Mouse (Mus musculus) gastrocnemius, postnatal 10 days (tissue): ENCODE data around the gene Aknad1. TPM values are rescaled to one million over a fixed set of nuclear protein-coding genes. Genes with fewer than 3 reads are reported as not detected.

ENCODE experiments used
- DNase-seq: peaks from one replicate; pipeline ENCODE4 v3.0.0; 2021; ENCODE audit warnings: mixed read lengths
- total RNA-seq, 2 experiments: library from RNA; stranded (reverse); gene quantifications; 2 replicates each; pipeline ENCODE4 v1.2.3; 2021

Gene Aknad1
- total RNA-seq, 2 experiments from 2014 or later: 0.27 to 0.31 TPM

GRCm38 (mm10) chr3:108751691-108752090 lies 12.2 kb downstream of the Aknad1 start:
- DNase-seq: no peak

- DNase-seq: no peak
These were observed 15.1 kb downstream of the Aknad1 start for GRCm38 (mm10) chr3:108754541-108754940.

DNA sequence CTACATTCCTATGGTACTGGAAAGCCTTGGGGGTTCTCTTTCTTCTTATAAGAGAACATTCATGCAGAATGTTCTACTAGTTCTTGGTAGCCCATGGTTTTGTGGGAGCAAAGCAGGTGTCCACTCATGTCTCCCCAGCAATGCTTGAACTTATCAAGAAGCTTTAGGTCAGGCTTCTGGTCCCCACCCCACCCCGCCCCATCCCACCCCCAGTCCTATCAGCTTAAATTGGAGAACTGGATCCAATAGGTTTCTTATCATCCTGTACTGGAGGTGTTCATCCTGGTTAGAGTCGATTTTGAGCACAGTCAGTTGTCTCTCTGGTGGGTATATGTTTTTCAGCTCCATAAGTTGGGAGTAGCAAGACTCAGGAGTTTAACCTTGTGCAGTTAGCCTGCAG lies 16.1 kb downstream of the Aknad1 start:
- DNase-seq: no peak

GRCm38 (mm10) chr3:108756131-108756530 lies 16.7 kb downstream of the Aknad1 start:
- DNase-seq: no peak

- no peak for DNase-seq
These were observed 18.1 kb downstream of the Aknad1 start for GRCm38 (mm10) chr3:108757570-108757969.

GRCm38 (mm10) chr3:108759566-108760420 lies 20.3 kb downstream of the Aknad1 start:
- no peak for DNase-seq

GRCm38 (mm10) chr3:108762597-108763111 lies 23.2 kb downstream of the Aknad1 start:
- no peak for DNase-seq

- no peak for DNase-seq
These were observed 24.2 kb downstream of the Aknad1 start for GRCm38 (mm10) chr3:108763691-108764090.

- DNase-seq: peak; percentile 20
These were observed 25.5 kb downstream of the Aknad1 start for GRCm38 (mm10) chr3:108764976-108765375.

DNA sequence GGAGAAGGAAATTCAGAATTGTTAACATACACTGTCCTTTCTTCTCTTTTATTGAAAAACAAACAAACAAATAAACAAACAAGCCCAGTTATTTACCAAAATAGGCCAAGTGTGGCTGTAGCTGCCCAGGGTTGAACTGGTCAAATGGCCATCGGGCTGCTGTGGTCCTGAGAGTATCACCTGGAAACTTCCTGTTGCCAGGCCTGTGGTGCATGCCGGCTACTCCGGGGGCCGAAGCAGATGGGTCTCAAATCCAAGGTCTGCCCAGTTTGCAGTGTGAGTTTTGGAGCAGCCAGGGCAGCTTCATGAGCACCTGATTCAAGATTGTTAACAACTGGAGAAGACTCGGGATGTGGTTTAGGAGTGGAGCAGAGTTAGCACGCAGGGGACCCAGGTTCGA lies 26.0 kb downstream of the Aknad1 start:
- no peak for DNase-seq

DNA sequence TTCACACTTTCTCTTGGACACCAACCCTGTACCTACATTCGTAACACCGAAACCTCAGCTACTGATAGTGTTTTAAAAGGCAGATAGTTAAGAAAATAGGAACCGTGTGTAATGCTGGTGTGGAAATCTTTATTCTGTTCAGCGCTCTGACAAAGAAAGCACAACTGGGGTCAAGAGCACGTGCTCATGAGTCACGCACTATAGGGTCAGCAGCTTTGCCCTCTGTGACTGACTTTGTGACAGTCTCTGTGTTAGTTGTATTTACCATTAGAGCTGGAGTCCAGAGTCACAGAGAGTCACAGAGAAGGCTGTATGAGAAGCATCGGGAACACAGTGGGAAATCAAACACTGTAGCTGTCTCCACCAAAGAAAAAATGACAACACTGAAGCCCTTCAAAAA lies 27.5 kb downstream of the Aknad1 start:
- no peak for DNase-seq

- DNase-seq: no peak
These were observed 28.0 kb downstream of the Aknad1 start for GRCm38 (mm10) chr3:108767416-108767815.

DNA sequence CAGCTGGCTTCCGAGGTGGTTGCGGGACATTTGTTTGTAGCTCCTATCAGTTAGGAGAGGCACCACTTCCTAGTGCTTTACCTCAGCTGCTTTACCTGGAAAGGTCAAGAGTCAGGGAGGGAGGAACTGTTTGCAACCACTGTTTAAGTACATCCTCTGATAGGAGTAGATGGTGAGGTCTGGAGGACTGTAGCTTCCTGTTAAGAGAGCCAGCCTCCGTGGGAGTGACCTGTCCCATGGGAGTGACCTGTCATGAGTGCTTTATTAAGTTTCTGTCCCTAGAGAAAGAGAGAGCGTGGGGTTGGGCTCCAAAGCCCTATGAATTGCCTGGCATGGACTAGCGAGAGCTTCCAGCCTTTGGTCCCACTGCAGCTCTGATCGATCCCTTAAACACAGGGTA lies 30.1 kb downstream of the Aknad1 start:
- DNase-seq: no peak

GRCm38 (mm10) chr3:108770725-108771368 lies 31.4 kb downstream of the Aknad1 start:
- DNase-seq: peak; percentile 54

DNA sequence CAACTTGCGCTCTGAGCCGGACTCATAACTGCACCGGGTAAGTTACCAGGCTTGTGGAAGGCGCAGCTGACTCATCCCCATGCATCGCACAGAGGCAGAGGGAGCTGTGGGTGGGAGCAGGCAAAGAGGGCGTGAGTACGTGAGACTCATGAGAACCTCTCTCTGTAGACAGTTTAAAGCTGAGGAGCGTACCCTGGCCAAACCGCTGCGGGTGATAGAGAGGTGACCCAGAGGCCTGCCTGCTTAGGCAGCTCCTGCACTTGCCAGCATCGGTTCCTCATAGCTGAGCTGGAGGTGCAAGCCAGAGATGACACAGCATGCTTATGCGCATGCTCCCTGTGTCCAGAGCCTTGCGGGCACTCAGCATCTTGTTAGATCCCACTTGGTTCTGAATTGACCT lies 32.8 kb downstream of the Aknad1 start:
- peak; percentile 14 for DNase-seq

- no peak for DNase-seq
These were observed 33.4 kb downstream of the Aknad1 start for GRCm38 (mm10) chr3:108772811-108773210.

GRCm38 (mm10) chr3:108778761-108779540 lies 39.5 kb downstream of the Aknad1 start:
- no peak for DNase-seq

DNA sequence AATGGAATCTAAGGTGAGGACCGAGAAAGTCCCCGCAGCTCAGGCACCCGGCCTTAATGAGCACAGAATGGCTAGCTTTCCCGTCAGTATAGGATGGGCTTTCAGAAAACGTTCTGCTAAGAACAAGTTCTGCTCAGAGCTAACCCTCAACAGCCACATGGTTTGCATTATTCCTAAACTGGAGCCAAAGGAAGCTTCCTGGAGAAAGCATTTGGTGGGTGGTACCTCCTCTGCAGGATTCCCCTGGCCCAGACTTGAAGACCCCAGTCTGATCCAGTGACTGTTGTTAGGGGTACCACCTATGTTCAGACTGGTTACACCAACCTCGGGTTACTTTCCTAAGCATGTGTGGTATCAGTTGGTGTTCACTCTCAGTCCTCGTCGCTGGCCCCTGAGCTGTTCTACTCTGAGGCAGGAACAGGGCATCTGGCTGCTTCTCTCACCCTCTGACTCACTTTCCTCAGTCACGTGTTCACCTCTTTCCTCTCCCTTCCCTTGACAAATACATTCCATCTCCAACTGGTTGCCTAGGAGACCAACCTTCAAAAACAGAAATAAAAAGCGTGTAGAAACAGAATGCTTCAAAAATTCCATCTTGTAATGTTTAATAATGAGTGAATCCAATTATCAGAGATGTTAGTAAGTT lies 41.9 kb downstream of the Aknad1 start:
- DNase-seq: no peak

DNA sequence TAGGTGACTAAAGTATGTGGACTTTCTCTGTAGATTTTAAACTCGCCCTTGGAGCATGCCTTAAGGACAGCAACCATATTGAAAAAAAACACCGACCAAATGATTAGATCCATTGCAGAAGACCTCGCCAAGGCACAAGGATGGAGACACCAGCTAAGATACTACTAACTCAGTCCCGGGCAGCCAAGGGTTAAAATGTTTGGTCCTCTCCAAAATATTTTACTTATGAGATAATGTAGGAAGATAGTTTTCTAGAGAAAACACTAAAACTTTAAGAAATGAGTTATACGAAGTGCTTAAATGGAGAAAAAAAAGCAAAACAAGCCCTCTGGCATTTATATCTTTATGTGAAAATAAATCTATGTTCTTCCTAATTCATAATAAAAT lies 42.4 kb downstream of the Aknad1 start:
- peak; percentile 35 for DNase-seq

DNA sequence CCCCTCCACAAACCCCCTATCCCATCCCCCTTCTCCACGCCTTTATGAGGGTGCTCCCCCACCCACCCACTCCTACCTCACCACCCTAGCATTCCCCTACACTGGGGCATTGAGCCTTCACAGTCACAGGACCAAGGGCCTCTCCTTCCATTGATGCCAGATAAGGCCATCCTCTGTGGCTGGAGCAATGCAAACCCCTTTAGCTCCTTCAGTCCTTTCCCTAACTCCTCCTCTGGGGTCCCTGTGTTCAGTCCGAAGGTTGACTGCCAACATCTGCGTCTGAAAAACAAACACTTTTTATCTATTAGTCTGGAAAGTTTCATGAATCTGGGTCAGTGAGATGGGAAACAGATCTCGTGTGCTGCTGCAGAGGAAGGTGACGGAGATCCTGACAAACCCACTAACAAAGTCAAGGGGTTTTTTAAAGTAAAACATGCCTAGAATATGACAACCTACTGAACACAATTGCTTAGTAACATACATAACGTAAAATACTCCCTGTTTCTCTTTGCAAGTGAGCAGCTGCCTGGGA lies 43.0 kb downstream of the Aknad1 start:
- no peak for DNase-seq

GRCm38 (mm10) chr3:108786520-108786919 lies 47.1 kb downstream of the Aknad1 start:
- no peak for DNase-seq
